Mouse (Mus musculus) hindbrain, embryonic 13.5 days (tissue): ENCODE data around the gene Tnik. TPM values are rescaled to one million over a fixed set of nuclear protein-coding genes. Genes with fewer than 3 reads are reported as not detected.

Experiments used
- ATAC-seq: fragments of 200-750 bp; cut with Nextera tagmentation; 2 replicates; pipeline ENCODE4 v1.8.0; 2017; ENCODE audit warnings: moderate TSS enrichment; ENCODE audit not compliant: low FRiP score
- H3K27ac ChIP-seq: fragments of 300-500 bp; sonication (generic); 2 replicates; pipeline ENCODE4 v1.5.1; 2015; ENCODE audit warnings: inconsistent platforms, mild to moderate bottlenecking, moderate library complexity
- H3K27me3 ChIP-seq: fragments of 300-500 bp; sonication (generic); 2 replicates; pipeline ENCODE4 v1.6.1; 2015; ENCODE audit warnings: mild to moderate bottlenecking, inconsistent platforms
- H3K36me3 ChIP-seq: fragments of 300-500 bp; sonication (generic); 2 replicates; pipeline ENCODE4 v1.6.1; 2015; ENCODE audit warnings: mild to moderate bottlenecking, inconsistent platforms
- H3K4me1 ChIP-seq: fragments of 300-500 bp; sonication (generic); replicated peaks from 2 replicates; pipeline ENCODE4 v1.6.1; 2015; ENCODE audit warnings: inconsistent platforms
- H3K4me2 ChIP-seq: fragments of 300-500 bp; sonication (generic); 2 replicates; pipeline ENCODE4 v1.6.1; 2015; ENCODE audit warnings: inconsistent platforms, mild to moderate bottlenecking, moderate library complexity
- H3K4me3 ChIP-seq: fragments of 300-500 bp; sonication (generic); 2 replicates; pipeline ENCODE4 v1.5.1; 2015; ENCODE audit warnings: mild to moderate bottlenecking, inconsistent platforms
- H3K9ac ChIP-seq: fragments of 300-500 bp; sonication (generic); 2 replicates; pipeline ENCODE4 v1.6.1; 2015; ENCODE audit warnings: mild to moderate bottlenecking, inconsistent platforms
- H3K9me3 ChIP-seq: fragments of 300-500 bp; sonication (generic); 2 replicates; pipeline ENCODE4 v1.6.1; 2016; ENCODE audit warnings: inconsistent platforms
- whole genome bisulfite sequencing: fragments of 180-500 bp; shearing (Covaris S2); methylation state at CpG from one replicate; pipeline ENCODE4 v1.1.7; 2015; 5-methylcytosine and 5-hydroxymethylcytosine counted together
- polyA plus RNA-seq: library from polyadenylated mRNA; unstranded; fragments of >200 nt; fragmentation: Nextera tagmentation; extraction: Ambion mirVana; gene quantifications from 2 replicates; pipeline ENCODE4 v1.2.1, GENCODE M21; 2015

The Tnik gene
- polyA plus RNA-seq, 1 experiment from 2014 or later: 73.6 TPM

- H3K27me3 ChIP-seq: no peaks in the 10 kb centered on the region
- 84% methylated on average over 5 of the region's 5 CpGs for WGBS
- ATAC-seq: no peak
- no peaks in the 10 kb centered on the region for H3K9me3 ChIP-seq
- H3K27ac ChIP-seq: no peak overlapping the region
- no peak overlapping the region for H3K4me3 ChIP-seq
- H3K36me3 ChIP-seq: 0 out of 2 replicates have a peak, but pooled peaks cover 3% of the 10 kb centered on the region
- no peak overlapping the region for H3K9ac ChIP-seq
- no peak overlapping the region for H3K4me2 ChIP-seq
- no peaks in the 10 kb centered on the region for H3K4me1 ChIP-seq
These were observed 105.7 kb downstream of the Tnik start for GRCm38 (mm10) chr3:28368746-28369145.

DNA sequence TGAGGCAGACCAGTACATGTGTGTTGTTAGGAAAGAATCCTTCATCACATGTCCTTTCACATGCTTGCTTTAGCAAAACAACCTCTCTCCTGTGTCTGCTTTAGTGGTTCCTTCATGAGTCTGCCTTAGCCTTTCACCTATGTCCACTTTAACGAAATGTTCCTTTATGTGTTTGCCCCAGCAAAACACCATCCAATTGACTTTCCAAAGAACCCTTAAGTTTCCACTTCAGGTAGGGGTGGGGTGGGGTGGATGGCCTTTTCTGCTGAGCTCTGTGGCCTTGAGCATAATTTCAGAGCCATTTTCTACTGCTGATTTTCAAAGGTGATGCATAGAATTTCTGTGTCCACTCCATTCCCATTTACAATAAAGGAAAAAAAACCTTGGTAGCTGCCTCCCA is 106.3 kb downstream of the Tnik start:
- no peak overlapping the region for H3K9ac ChIP-seq
- ATAC-seq: no peak
- H3K4me1 ChIP-seq: no peaks in the 10 kb centered on the region
- H3K27me3 ChIP-seq: no peaks in the 10 kb centered on the region
- no peak overlapping the region for H3K4me2 ChIP-seq
- H3K27ac ChIP-seq: no peak overlapping the region
- H3K9me3 ChIP-seq: no peaks in the 10 kb centered on the region
- no peak overlapping the region for H3K4me3 ChIP-seq
- H3K36me3 ChIP-seq: 0 out of 2 replicates have a peak, but pooled peaks cover under 1% of the 10 kb centered on the region
- WGBS: 87% methylated on average over 1 of the region's 1 CpGs

GRCm38 (mm10) chr3:28369698-28370097 is 106.7 kb downstream of the Tnik start:
- Histone ChIP-seq H3K9me3 (no peaks in the 10 kb centered on the region), H3K4me3 (no peak overlapping the region), H3K27me3 (no peaks in the 10 kb centered on the region), H3K9ac (no peak overlapping the region), H3K4me2 (no peak overlapping the region), H3K4me1 (no peaks in the 10 kb centered on the region), H3K36me3 (no peaks in the 10 kb centered on the region), H3K27ac (no peak overlapping the region)
- ATAC-seq: no peak
- WGBS: 82% methylated on average over 5 of the region's 5 CpGs

DNA sequence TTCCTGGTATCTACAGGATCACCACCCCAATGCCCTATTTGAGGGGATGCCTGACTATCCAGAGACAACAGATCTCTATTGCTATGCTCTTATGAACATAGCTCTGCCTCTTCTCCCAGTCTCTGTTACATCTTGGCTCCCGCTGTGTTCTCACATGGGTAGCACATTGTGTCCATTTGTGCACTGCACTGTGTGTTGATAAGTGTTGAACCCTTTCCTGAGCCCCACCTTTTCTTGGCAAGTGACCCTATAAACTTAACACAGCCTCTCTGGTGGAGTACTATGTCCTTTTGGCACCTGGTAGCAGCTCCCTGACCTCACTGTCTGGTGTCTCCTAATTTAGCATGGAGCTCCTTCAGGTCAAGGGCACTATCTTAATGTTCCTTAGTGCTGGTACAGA is 108.6 kb downstream of the Tnik start:
- 100% methylated on average over 1 of the region's 1 CpGs for WGBS
- Histone ChIP-seq H3K9me3 (no peaks in the 10 kb centered on the region), H3K27me3 (no peaks in the 10 kb centered on the region), H3K9ac (no peak overlapping the region), H3K4me1 (no peaks in the 10 kb centered on the region), H3K4me2 (no peak overlapping the region), H3K4me3 (no peak overlapping the region), H3K36me3 (no peaks in the 10 kb centered on the region), H3K27ac (no peak overlapping the region)
- no peak for ATAC-seq

DNA sequence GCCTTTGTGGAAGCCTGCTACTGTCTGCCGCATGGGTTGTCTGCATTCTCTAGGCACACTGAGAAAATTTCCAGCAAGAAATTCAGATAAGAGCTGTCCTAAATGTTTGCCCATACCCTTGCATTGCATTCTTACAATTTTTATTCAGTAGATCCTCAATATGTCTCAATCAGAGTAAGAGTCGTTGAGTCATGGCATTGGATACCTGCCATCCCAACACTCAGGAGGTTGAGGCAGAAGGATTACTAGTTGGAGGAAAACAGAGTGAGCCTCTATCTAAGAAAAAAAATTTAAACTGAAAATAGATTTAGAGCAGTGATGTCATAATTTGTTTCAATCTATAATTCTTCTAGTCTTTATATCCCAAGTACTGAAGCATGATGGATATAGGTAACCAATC is 109.4 kb downstream of the Tnik start:
- no peak overlapping the region for H3K4me2 ChIP-seq
- H3K4me3 ChIP-seq: no peak overlapping the region
- H3K27me3 ChIP-seq: no peaks in the 10 kb centered on the region
- no peak overlapping the region for H3K9ac ChIP-seq
- H3K36me3 ChIP-seq: no peaks in the 10 kb centered on the region
- 97% methylated on average over 2 of the region's 2 CpGs for WGBS
- no peak overlapping the region for H3K27ac ChIP-seq
- no peaks in the 10 kb centered on the region for H3K4me1 ChIP-seq
- no peaks in the 10 kb centered on the region for H3K9me3 ChIP-seq
- no peak for ATAC-seq

GRCm38 (mm10) chr3:28374738-28375510 is 111.9 kb downstream of the Tnik start:
- Histone ChIP-seq H3K27ac (no peak overlapping the region), H3K27me3 (no peaks in the 10 kb centered on the region), H3K4me3 (no peak overlapping the region), H3K4me2 (no peak overlapping the region), H3K36me3 (no peaks in the 10 kb centered on the region), H3K4me1 (no peaks in the 10 kb centered on the region), H3K9ac (no peak overlapping the region), H3K9me3 (no peaks in the 10 kb centered on the region)
- 91% methylated on average over 6 of the region's 6 CpGs for WGBS
- ATAC-seq: no peak

DNA sequence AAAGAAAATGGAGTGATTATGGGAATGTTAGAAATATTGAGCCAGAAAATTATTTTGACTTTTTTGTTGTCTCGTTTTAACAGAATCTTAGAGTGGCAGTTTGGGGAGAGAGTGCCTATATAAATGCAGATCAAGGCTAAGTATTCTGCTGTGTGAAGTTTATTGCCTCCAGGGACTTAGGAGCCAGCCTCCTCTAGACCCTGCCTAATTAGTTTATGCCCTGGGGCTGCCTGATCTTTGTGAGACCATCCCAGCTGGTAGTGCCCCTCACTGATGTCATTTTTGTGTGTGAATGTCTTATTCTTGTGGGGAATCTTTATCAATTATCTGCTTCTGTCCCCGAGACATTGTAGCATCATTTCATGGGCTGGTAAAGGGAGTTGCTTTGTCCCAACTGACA is 117.2 kb downstream of the Tnik start:
- Histone ChIP-seq H3K4me3 (no peak overlapping the region), H3K4me1 (peaks cover 33% of the 10 kb centered on the region), H3K9me3 (no peaks in the 10 kb centered on the region), H3K9ac (no peak overlapping the region), H3K27me3 (no peaks in the 10 kb centered on the region), H3K4me2 (no peak overlapping the region), H3K27ac (no peak overlapping the region), H3K36me3 (no peaks in the 10 kb centered on the region)
- WGBS: 29% methylated on average over 2 of the region's 2 CpGs
- peak; percentile 30; the same call in 1 of the 2 replicates for ATAC-seq

DNA sequence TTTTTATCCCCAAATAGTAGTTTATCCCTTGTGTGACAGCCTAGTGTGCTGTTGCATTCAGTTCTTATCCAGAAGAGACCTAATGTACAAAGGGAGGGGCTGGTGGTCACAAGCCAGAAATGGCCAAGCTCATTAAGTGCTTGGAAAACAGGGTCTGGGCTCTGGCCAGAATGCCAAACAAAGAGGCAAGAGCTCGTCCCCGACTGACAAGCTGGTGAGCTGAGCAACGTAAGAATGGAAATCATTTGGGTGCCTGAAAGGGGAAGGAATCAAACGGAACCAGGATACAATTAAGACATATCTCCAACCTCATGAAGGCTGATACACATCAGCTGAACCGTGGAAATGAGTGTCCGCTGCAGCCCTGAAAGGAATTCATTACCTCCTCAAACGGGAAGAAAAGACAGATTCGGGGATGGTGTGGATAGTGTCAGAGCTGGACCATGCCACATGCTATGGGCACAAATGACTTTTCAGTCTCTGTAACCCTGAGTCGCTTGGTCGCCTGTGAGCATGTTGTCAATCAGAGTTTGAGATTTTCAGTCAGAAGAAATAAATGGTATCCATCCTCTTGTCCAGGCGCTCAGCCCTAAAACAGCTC is 120.6 kb downstream of the Tnik start:
- no peaks in the 10 kb centered on the region for H3K36me3 ChIP-seq
- ATAC-seq: peak; percentile 33
- peak overlapping the region; percentile 84 for H3K27ac ChIP-seq
- peak overlapping the region; percentile 13; the same call in 1 of the 2 replicates for H3K4me2 ChIP-seq
- no peak overlapping the region for H3K4me3 ChIP-seq
- H3K27me3 ChIP-seq: no peaks in the 10 kb centered on the region
- H3K4me1 ChIP-seq: peaks cover 38% of the 10 kb centered on the region
- peak overlapping the region; percentile 15; the same call in 1 of the 2 replicates for H3K9ac ChIP-seq
- WGBS: 24% methylated on average over 11 of the region's 11 CpGs
- H3K9me3 ChIP-seq: no peaks in the 10 kb centered on the region

- Histone ChIP-seq H3K9ac (no peak overlapping the region), H3K27me3 (no peaks in the 10 kb centered on the region), H3K4me2 (no peak overlapping the region), H3K27ac (peak overlapping the region; percentile 84), H3K36me3 (no peaks in the 10 kb centered on the region), H3K4me3 (no peak overlapping the region), H3K9me3 (no peaks in the 10 kb centered on the region), H3K4me1 (peaks cover 35% of the 10 kb centered on the region)
- 94% methylated on average over 10 of the region's 10 CpGs for WGBS
- ATAC-seq: no peak
These were observed 122.4 kb downstream of the Tnik start for GRCm38 (mm10) chr3:28385199-28385975.

- Histone ChIP-seq H3K27me3 (no peaks in the 10 kb centered on the region), H3K36me3 (no peaks in the 10 kb centered on the region), H3K27ac (no peak overlapping the region), H3K4me3 (no peak overlapping the region), H3K9me3 (no peaks in the 10 kb centered on the region), H3K9ac (no peak overlapping the region), H3K4me2 (no peak overlapping the region), H3K4me1 (peaks cover 26% of the 10 kb centered on the region)
- no peak for ATAC-seq
- 84% methylated on average over 3 of the region's 3 CpGs for WGBS
These were observed 125.5 kb downstream of the Tnik start for GRCm38 (mm10) chr3:28388540-28388939.

GRCm38 (mm10) chr3:28390183-28390582 is 127.2 kb downstream of the Tnik start:
- no peak for ATAC-seq
- peaks cover 9% of the 10 kb centered on the region for H3K4me1 ChIP-seq
- no peak overlapping the region for H3K9ac ChIP-seq
- H3K36me3 ChIP-seq: no peaks in the 10 kb centered on the region
- no peak overlapping the region for H3K4me3 ChIP-seq
- H3K27me3 ChIP-seq: no peaks in the 10 kb centered on the region
- no peak overlapping the region for H3K27ac ChIP-seq
- 93% methylated on average over 2 of the region's 2 CpGs for WGBS
- no peak overlapping the region for H3K4me2 ChIP-seq
- no peaks in the 10 kb centered on the region for H3K9me3 ChIP-seq

DNA sequence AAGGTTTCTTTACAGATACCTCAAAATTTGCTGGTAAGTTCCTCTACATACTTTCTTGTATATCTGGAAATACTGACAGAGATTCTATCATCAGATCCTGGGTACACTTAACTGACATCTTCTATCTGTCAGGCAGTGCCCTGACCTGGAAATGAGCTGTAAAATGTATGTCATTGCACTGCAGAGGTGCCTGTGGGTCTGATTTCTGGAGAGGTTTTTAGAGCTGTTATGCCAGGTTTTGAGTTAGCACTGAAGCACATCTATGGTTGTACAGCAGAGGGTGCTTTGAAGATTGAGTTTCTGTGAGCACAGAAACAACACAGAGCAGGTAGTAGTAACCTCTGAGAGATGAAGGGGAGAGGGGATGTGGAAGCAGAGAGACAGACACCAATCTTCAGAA is 129.5 kb downstream of the Tnik start:
- Histone ChIP-seq H3K27ac (no peak overlapping the region), H3K4me1 (0 out of 2 replicates have a peak, but pooled peaks cover 4% of the 10 kb centered on the region), H3K4me3 (no peak overlapping the region), H3K4me2 (no peak overlapping the region), H3K9ac (no peak overlapping the region), H3K27me3 (no peaks in the 10 kb centered on the region), H3K9me3 (no peaks in the 10 kb centered on the region), H3K36me3 (no peaks in the 10 kb centered on the region)
- ATAC-seq: no peak
